Mouse (Mus musculus): ENCODE measurements around the gene Dvl1.

DNA sequence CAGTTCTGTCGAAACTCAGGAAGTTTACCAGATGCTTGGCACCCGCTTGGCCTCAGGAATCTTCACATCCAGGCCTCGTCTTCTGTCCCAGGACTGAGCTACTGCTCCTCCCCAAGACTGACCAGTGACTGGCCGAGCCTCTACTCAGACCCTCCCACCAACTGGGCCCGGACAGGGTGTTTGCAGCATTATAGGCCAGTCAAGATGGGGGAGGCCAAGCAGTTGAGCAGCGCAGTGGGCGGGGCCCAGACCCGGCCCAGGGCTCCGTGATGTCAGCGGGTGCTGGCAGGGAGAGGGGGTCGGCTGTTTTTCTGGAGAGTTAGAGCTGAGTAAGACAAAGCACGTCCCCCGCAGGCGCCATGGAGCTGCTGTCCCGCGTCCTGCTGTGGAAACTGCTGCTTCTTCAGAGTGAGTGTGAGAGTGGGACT is 7.7 kb upstream of the Dvl1 start, which contains the start of gene Mxra8:
- TF ChIP-seq CTCF (IDR thresholded peaks at IDR 0.05; ENCODE audit: borderline replicate concordance, insufficient read depth, low read length) (no peak), POLR2A (IDR thresholded peaks at IDR 0.05; ENCODE audit: low read depth, low read length) (peak; percentile 94)
